Mouse (Mus musculus) cerebellum, postnatal 25 days (tissue): ENCODE results near the gene Uhrf1bp1.

ENCODE experiments used
- DNase-seq, 2 experiments: peaks; one replicate each; pipeline ENCODE4 v3.0.0; 2021; ENCODE audit warnings: mixed read lengths in 2 of 2

The Uhrf1bp1 gene

GRCm38 (mm10) chr17:27848351-27848750 is 7.9 kb upstream of the Uhrf1bp1 start:
- no peak for DNase-seq

- DNase-seq, result no peak
These were observed 5.2 kb upstream of the Uhrf1bp1 start for GRCm38 (mm10) chr17:27851076-27851475.

- DNase-seq, result peak in 1 of 2 experiments; percentile 73
These were observed 782 bp downstream of the Uhrf1bp1 start for GRCm38 (mm10) chr17:27856798-27857648.

- no peak for DNase-seq
These were observed 1.6 kb downstream of the Uhrf1bp1 start for GRCm38 (mm10) chr17:27857649-27858475.

GRCm38 (mm10) chr17:27859131-27859530 is 2.9 kb downstream of the Uhrf1bp1 start:
- DNase-seq, result no peak

- DNase-seq, result no peak
These were observed 9.2 kb downstream of the Uhrf1bp1 start for GRCm38 (mm10) chr17:27865461-27865860.

GRCm38 (mm10) chr17:27866737-27867136 is 10.5 kb downstream of the Uhrf1bp1 start:
- DNase-seq, result no peak

- DNase-seq, result peak; percentile 63 to 71
These were observed 15.6 kb downstream of the Uhrf1bp1 start for GRCm38 (mm10) chr17:27871851-27872250.

GRCm38 (mm10) chr17:27873583-27873982 is 17.3 kb downstream of the Uhrf1bp1 start:
- DNase-seq, result no peak

GRCm38 (mm10) chr17:27874510-27874909 is 18.3 kb downstream of the Uhrf1bp1 start:
- DNase-seq, result no peak

- DNase-seq, result peak; percentile 34 to 62
These were observed 25.3 kb downstream of the Uhrf1bp1 start for GRCm38 (mm10) chr17:27881518-27881917.

- no peak for DNase-seq
These were observed 26.9 kb downstream of the Uhrf1bp1 start for GRCm38 (mm10) chr17:27883129-27883528.

GRCm38 (mm10) chr17:27883994-27884393 is 27.8 kb downstream of the Uhrf1bp1 start:
- no peak for DNase-seq

GRCm38 (mm10) chr17:27886499-27887210 is 30.4 kb downstream of the Uhrf1bp1 start:
- peak; percentile 50 to 66 for DNase-seq

GRCm38 (mm10) chr17:27907512-27908205 is 51.4 kb downstream of the Uhrf1bp1 start:
- DNase-seq, result peak; percentile 98

GRCm38 (mm10) chr17:27908206-27908887 is 52.1 kb downstream of the Uhrf1bp1 start:
- no peak for DNase-seq

- peak; percentile 94 to 96 for DNase-seq
These were observed 52.8 kb downstream of the Uhrf1bp1 start, which contains the start of gene Anks1 for GRCm38 (mm10) chr17:27908888-27909621. Gene Anks1 (plus strand): TSS chr17:27909306.

GRCm38 (mm10) chr17:27909622-27910500 is 53.6 kb downstream of the Uhrf1bp1 start, which contains the start of gene Taf11:
Gene Taf11 (minus strand): TSS chr17:27909844.
- DNase-seq, result peak; percentile 85 to 89

GRCm38 (mm10) chr17:27911371-27911770 is 55.1 kb downstream of the Uhrf1bp1 start:
- DNase-seq, result no peak

- no peak for DNase-seq
These were observed 58.5 kb downstream of the Uhrf1bp1 start for GRCm38 (mm10) chr17:27914742-27915141.
